Mouse (Mus musculus) stomach, embryonic 14.5 days (tissue): Measurements from ENCODE around the gene March2. TPM values are rescaled to one million over a fixed set of nuclear protein-coding genes. Genes with fewer than 3 reads are reported as not detected.

Experiments used
- ATAC-seq: fragments of 200-750 bp; cut with Nextera tagmentation; 2 replicates; pipeline ENCODE4 v1.8.0; 2017; ENCODE audit warnings: low read depth, moderate TSS enrichment; ENCODE audit not compliant: insufficient number of reproducible peaks, insufficient read depth, low FRiP score
- H3K27ac ChIP-seq: fragments of 300-500 bp; sonication (generic); 2 replicates; pipeline ENCODE4 v1.5.1; 2014; ENCODE audit warnings: mild to moderate bottlenecking, low read length, moderate library complexity, mixed read lengths
- H3K27me3 ChIP-seq: fragments of 300-500 bp; sonication (generic); 2 replicates; pipeline ENCODE4 v1.6.1; 2014; ENCODE audit warnings: low read length, control low read depth, mixed read lengths; ENCODE audit not compliant: control insufficient read depth, insufficient read depth
- H3K36me3 ChIP-seq: fragments of 300-500 bp; sonication (generic); 2 replicates; pipeline ENCODE4 v1.6.1; 2014; ENCODE audit warnings: mild to moderate bottlenecking, control low read depth, low read length, moderate library complexity, mixed read lengths; ENCODE audit not compliant: control insufficient read depth, insufficient read depth
- H3K4me1 ChIP-seq: fragments of 300-500 bp; sonication (generic); 2 replicates; pipeline ENCODE4 v1.6.1; 2014; ENCODE audit warnings: low read length, control low read depth, mixed read lengths; ENCODE audit not compliant: control insufficient read depth, insufficient read depth
- H3K4me2 ChIP-seq: fragments of 300-500 bp; sonication (generic); replicated peaks from 2 replicates; pipeline ENCODE4 v1.6.1; 2014; ENCODE audit warnings: low read depth, low read length, control low read depth
- H3K4me3 ChIP-seq: fragments of 300-500 bp; sonication (generic); 2 replicates; pipeline ENCODE4 v1.5.1; 2014; ENCODE audit warnings: low read depth, low read length, control low read depth
- H3K9ac ChIP-seq: fragments of 300-500 bp; sonication (generic); replicated peaks from 2 replicates; pipeline ENCODE4 v1.6.1; 2014; ENCODE audit warnings: low read depth, mild to moderate bottlenecking, control low read depth, low read length, moderate library complexity, mixed read lengths
- H3K9me3 ChIP-seq: fragments of 300-500 bp; sonication (generic); 2 replicates; pipeline ENCODE4 v1.6.1; 2016; ENCODE audit warnings: low read depth, low read length, control low read depth; ENCODE audit not compliant: control insufficient read depth
- WGBS: fragments of 180-500 bp; shearing (Covaris S2); extraction: QIAGEN DNeasy Blood & Tissue Kit; methylation state at CpG from one replicate; pipeline ENCODE4 v1.1.7; 2014; 5-methylcytosine and 5-hydroxymethylcytosine counted together
- polyA plus RNA-seq: library from polyadenylated mRNA; unstranded; fragments of >200 nt; fragmentation: Nextera tagmentation; extraction: Ambion mirVana; gene quantifications from 2 replicates; pipeline ENCODE4 v1.2.1, GENCODE M21; 2014

The March2 gene
- polyA plus RNA-seq, 1 experiment from 2014 or later = 42.8 TPM

DNA sequence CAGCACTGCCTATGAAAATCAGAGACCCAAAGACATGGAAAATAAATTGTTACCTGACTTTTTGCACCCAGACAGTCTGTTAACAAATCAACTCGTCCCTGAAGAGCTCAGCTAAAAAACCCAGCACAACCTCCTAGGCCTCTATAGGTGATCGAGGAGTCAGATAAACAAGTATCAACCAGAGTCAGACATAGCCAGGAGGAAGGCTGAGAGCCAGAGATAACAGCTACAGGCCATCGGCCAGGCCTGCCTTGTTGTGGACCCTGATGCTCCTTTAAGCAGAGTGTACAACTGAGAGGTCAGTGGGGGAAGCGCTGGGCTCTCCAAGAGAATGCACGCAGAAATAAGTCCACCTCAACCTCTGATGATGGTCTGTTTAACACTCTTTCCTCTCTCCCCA, 5.2 kb downstream of the March2 start:
- Histone ChIP-seq H3K27me3 (no peaks in the 10 kb centered on the region), H3K36me3 (peaks cover 8% of the 10 kb centered on the region; the same call in 1 of the 2 replicates), H3K4me2 (no peak overlapping the region), H3K4me1 (no peaks in the 10 kb centered on the region), H3K27ac (no peak overlapping the region), H3K9ac (no peak overlapping the region), H3K9me3 (no peaks in the 10 kb centered on the region), H3K4me3 (no peak overlapping the region)
- 72% methylated on average over 5 of the region's 5 CpGs for WGBS
- ATAC-seq = peak; percentile 57; the same call in 1 of the 2 replicates

DNA sequence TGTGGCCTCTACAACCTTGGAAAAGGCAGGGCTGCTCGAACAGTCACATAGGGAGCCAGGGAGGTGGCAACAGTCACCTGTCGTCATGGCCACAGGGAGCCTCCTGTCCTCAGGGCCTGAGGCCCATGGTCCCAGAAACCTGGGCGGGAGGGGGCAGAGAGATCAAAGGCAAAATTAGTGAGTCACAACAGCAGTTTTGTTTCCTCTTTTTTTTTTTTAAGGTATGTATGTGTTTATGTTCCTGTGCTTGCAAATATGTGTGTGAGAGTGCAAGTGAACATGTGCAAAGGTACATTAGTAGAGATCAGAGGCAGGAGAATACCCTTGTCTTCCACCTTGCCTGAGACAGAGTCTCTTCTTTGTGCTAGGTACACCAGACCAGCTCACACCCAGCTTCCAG, 8.6 kb downstream of the March2 start:
- Histone ChIP-seq H3K36me3 (peaks cover 8% of the 10 kb centered on the region; the same call in 1 of the 2 replicates), H3K4me2 (no peak overlapping the region), H3K27ac (no peak overlapping the region), H3K4me3 (no peak overlapping the region), H3K9me3 (no peaks in the 10 kb centered on the region), H3K9ac (no peak overlapping the region), H3K27me3 (no peaks in the 10 kb centered on the region), H3K4me1 (no peaks in the 10 kb centered on the region)
- 78% methylated on average over 3 of the region's 3 CpGs for WGBS
- no peak for ATAC-seq

GRCm38 (mm10) chr17:33703091-33703490, 15.4 kb downstream of the March2 start:
- WGBS = 90% methylated on average over 9 of the region's 9 CpGs
- Histone ChIP-seq H3K27ac (no peak overlapping the region), H3K4me1 (no peaks in the 10 kb centered on the region), H3K9ac (no peak overlapping the region), H3K9me3 (no peaks in the 10 kb centered on the region), H3K4me2 (no peak overlapping the region), H3K36me3 (no peaks in the 10 kb centered on the region; the same call in none of the 2 replicates), H3K27me3 (no peaks in the 10 kb centered on the region), H3K4me3 (no peak overlapping the region)
- ATAC-seq = no peak

- Histone ChIP-seq H3K4me2 (no peak overlapping the region), H3K9ac (no peak overlapping the region), H3K27ac (no peak overlapping the region), H3K9me3 (no peaks in the 10 kb centered on the region), H3K27me3 (no peaks in the 10 kb centered on the region), H3K4me3 (no peak overlapping the region), H3K36me3 (no peaks in the 10 kb centered on the region; the same call in 1 of the 2 replicates), H3K4me1 (no peaks in the 10 kb centered on the region)
- WGBS = 62% methylated on average over 1 of the region's 1 CpGs
- no peak for ATAC-seq
Measured at GRCm38 (mm10) chr17:33702178-33702577, 16.3 kb downstream of the March2 start.

DNA sequence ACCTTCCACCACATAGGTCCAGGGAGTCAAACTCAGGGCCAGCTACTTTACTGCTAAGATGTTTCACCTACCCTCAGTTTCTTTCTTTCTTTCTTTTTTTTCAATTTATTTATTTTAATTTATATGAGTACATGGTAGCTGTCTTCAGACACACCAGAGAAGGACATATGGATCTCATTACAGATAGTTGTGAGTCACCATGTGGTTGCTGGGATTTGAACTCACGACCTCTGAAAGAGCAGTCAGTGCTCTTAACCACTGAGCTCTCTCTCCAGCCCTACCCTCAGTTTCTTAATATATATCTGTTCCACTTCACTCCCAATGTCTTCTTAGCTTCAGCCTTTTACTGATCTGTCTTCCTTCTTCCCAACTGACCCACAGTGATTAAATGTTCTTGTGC, 23.0 kb downstream of the March2 start:
- H3K9ac ChIP-seq = no peak overlapping the region
- no peaks in the 10 kb centered on the region for H3K9me3 ChIP-seq
- 87% methylated on average over 1 of the region's 1 CpGs for WGBS
- ATAC-seq = no peak
- no peak overlapping the region for H3K4me3 ChIP-seq
- H3K4me2 ChIP-seq = no peak overlapping the region
- no peaks in the 10 kb centered on the region for H3K27me3 ChIP-seq
- peaks cover 5% of the 10 kb centered on the region; the same call in 1 of the 2 replicates for H3K36me3 ChIP-seq
- H3K4me1 ChIP-seq = no peaks in the 10 kb centered on the region
- H3K27ac ChIP-seq = no peak overlapping the region

- Histone ChIP-seq H3K4me3 (peak within 1 kb of the TSS; percentile 95; the same call in 1 of the 2 replicates), H3K4me2 (peak within 1 kb of the TSS; percentile 91), H3K27ac (no peak within 1 kb of the TSS), H3K27me3 (no peaks in the 10 kb centered on the region), H3K9ac (no peak within 1 kb of the TSS), H3K36me3 (peaks cover 3% of the 10 kb centered on the region), H3K4me1 (peaks cover 18% of the 10 kb centered on the region; the same call in 1 of the 2 replicates), H3K9me3 (no peaks in the 10 kb centered on the region)
- WGBS = 94% methylated on average over 1 of the region's 1 CpGs
- ATAC-seq = no peak
Measured at GRCm38 (mm10) chr17:33686760-33687159, 31.7 kb downstream of the March2 start, which contains the start of gene Hnrnpm. Hnrnpm (minus strand) TSS chr17:33686860.

GRCm38 (mm10) chr17:33685249-33685653, 33.2 kb downstream of the March2 start:
- Histone ChIP-seq H3K4me1 (peaks cover 18% of the 10 kb centered on the region; the same call in 1 of the 2 replicates), H3K27ac (peak overlapping the region; percentile 96), H3K36me3 (peaks cover 3% of the 10 kb centered on the region), H3K4me2 (peak overlapping the region; percentile 91), H3K9me3 (no peaks in the 10 kb centered on the region), H3K27me3 (no peaks in the 10 kb centered on the region), H3K9ac (peak overlapping the region; percentile 99), H3K4me3 (peak overlapping the region; percentile 95)
- WGBS = under 1% methylated on average over 41 of the region's 42 CpGs
- ATAC-seq = peak; percentile 99

- ATAC-seq = peak; percentile 77
- Histone ChIP-seq H3K27me3 (no peaks in the 10 kb centered on the region), H3K4me2 (peak overlapping the region; percentile 91), H3K4me1 (peaks cover 21% of the 10 kb centered on the region; the same call in 1 of the 2 replicates), H3K4me3 (peak overlapping the region; percentile 95), H3K9me3 (no peaks in the 10 kb centered on the region), H3K9ac (peak overlapping the region; percentile 99), H3K27ac (peak overlapping the region; percentile 96), H3K36me3 (peaks cover 4% of the 10 kb centered on the region)
- WGBS = under 1% methylated on average over 42 of the region's 44 CpGs
Measured at GRCm38 (mm10) chr17:33684671-33685231, 33.7 kb downstream of the March2 start.

GRCm38 (mm10) chr17:33681767-33682166, 36.7 kb downstream of the March2 start:
- H3K9ac ChIP-seq = no peak overlapping the region

More at GRCm38 (mm10) chr17:33681767-33682166, 36.7 kb downstream of the March2 start:
- no peaks in the 10 kb centered on the region for H3K27me3 ChIP-seq
- H3K4me3 ChIP-seq = no peak overlapping the region
- no peak overlapping the region for H3K27ac ChIP-seq
- peak overlapping the region; percentile 27 for H3K4me2 ChIP-seq
- H3K4me1 ChIP-seq = peaks cover 23% of the 10 kb centered on the region; the same call in 1 of the 2 replicates
- ATAC-seq = no peak
- no peaks in the 10 kb centered on the region for H3K9me3 ChIP-seq
- H3K36me3 ChIP-seq = peaks cover 14% of the 10 kb centered on the region
